Mouse (Mus musculus) leukemia stem cell, adult 10-12 weeks (primary cell): ENCODE data around the gene Ttyh2. TPM values are rescaled to one million over a fixed set of nuclear protein-coding genes. Genes with fewer than 3 reads are reported as not detected.

ENCODE experiments used
- polyA plus RNA-seq: library from polyadenylated mRNA; stranded (reverse); fragments of >175 nt; gene quantifications from 2 replicates; pipeline ENCODE4 v1.2.3, GENCODE M21; 2012; ENCODE audit warnings: low replicate concordance

Gene Ttyh2
- 5.6 and 6.9 TPM in 2 replicates for polyA plus RNA-seq

DNA sequence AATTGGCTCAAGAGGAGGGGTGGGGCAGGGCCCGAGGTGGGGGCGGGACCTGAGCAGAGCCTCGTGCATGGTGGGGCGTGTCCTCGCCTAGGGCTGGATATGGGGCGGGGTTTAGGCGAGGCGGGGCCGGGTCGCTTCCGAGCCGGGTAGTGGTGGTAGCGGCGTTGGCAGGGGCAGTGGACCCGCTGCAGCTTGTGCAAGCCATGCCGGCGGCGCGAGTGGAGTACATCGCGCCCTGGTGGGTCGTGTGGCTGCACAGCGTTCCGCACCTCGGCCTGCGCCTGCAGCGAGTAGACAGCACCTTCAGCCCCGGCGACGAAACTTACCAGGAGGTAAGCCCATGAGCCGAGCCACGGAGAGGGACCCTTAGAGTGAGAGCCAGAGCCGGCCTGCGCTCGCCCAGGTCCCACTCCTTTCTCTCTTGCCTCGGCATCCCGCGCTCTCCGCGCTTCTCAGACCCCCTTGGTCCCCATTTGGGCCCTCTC is at the start of gene Ttyh2:
Gene Ttyh2, plus strand, starts transcription at position 91 of the 485 bp plus-strand sequence.

DNA sequence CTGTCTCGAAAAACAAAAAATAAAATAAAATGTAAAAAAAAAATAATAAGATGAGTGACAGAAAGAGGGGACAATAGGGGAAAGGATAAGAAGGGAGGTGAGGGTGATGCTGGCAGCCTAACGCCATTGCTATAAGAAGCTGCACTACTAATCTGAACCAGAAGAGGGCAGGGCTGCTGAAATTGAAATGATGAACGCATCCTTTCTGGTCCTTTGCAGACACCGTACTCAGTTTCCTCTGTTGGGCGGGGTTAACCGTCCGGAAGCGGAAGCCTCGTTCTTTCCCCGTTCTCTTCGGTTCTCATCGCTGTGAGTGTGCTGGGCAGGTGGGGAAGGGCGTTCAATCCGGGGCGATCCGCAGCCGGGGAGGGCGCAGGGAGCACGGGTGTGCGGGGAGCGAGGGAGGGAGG is 6.9 kb upstream of the Ttyh2 start, which contains the start of gene Rpl38:
Gene Rpl38, plus strand, starts transcription at position 224 of the 410 bp plus-strand sequence.

DNA sequence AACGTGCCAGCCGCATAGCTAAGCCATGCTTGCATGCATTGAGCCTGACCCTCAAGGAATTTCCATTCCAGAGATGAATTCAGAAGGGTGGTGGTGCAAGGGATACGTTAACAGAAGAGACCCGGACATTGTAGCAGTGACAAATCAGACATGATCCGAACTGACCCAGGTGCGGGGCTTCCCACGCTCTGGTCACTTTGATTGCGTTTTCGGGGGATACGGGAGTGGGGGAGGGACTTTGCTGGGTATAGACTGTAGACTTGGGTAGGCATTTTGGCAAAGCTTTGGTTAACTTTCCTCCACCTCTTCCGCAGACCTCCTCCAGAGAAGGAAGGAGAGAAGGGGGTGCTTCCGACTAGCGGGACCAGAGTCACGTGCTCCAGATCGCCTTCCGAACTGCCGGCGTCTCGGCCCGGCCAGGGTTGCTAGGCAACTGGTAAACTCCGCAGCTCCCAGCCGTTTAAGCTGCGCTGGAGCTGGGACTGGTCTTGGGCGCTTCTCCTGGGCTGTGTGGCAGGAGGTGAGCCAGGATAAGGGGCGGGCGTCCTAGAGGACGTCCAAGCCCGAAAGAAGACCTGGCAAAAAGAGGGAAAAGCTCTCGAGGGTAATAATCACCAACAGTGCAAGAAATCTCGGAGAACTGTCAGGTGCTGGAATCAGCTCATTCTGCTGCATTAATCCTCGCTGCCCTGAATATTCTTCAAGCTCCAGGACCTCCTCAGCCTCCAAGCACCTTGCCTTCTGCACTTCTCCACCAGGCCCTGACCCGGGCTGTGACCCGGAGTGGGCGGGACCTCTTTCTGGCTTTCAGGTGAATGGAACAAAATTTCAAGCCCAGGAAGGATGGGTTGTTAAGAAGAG is 52.0 kb downstream of the Ttyh2 start, which contains the start of gene Dnaic2:
Gene Dnaic2, plus strand, starts transcription at position 444 of the 861 bp plus-strand sequence.

DNA sequence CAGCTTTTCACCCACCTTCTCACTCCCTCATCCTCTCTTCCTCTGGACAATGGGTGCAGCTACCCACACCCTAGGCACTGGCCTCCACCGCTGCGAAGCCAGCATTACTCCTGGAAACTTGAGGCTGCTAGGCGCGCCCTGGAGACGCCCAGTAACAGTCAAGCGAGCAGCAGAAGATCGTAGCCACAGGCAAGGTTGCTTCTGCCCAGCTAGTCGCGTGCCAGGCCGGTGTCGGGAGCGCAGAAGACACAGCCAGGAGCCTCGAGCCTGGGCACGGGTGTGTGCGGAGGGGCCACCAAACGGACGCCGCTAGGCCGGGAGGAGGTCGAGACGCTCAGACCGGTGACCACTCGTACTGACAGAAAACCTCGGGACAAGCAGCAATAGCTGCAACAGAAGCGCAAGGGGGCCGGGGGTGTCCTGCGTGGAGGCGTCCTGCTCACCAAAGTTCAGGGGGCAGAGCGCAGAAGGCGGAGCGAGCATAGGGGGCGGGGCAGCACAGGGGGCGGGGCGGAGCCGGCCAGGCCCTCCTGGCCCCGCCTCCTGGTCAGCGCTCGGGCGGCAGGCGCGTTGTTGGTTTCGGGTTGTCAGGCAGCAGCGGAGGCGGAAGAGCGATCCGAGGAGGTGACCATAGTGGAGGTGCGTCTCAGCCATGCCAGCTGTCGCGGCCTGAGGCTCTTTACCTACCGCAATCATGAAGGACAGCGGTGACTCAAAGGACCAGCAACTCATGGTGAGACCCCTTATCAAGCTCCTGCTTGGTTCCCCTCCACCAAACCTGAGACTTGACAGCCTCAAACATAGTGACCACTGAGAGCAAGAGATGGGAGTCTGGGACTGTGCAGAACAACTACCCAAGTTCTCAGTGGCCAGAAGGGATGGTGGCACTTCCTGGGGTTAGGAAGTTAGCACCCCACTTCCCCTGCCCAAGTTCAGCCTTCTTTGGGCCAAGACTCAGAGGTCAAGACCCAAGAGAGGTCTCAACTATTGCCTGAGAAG is 89.9 kb downstream of the Ttyh2 start, which contains the start of gene Kif19a:
Gene Kif19a, plus strand, starts transcription at position 569 of the 999 bp plus-strand sequence.

Other genes starting within 250 kb of the Ttyh2 start
- 61.7 and 73.9 TPM in 2 replicates for gene Rpl38, start 6.9 kb upstream of the Ttyh2 start, polyA plus RNA-seq
- 0.06 TPM in 1 of 2 replicates, not detected in the other for gene Dnaic2, start 52.0 kb downstream of the Ttyh2 start, polyA plus RNA-seq
- gene Kif19a, start 90.0 kb downstream of the Ttyh2 start, polyA plus RNA-seq = 1.7 and 2.3 TPM in 2 replicates
- gene Btbd17, start 120.5 kb downstream of the Ttyh2 start, polyA plus RNA-seq = not detected in 2 replicates
- 0.27 TPM in 1 of 2 replicates, not detected in the other for gene Gpr142, start 123.5 kb downstream of the Ttyh2 start, polyA plus RNA-seq
- 0.29 and 1.8 TPM in 2 replicates for gene Gprc5c, start 175.7 kb downstream of the Ttyh2 start, polyA plus RNA-seq
- gene Cd300a, start 214.6 kb downstream of the Ttyh2 start, polyA plus RNA-seq = 1.1 and 1.4 TPM in 2 replicates